Mouse (Mus musculus): ENCODE measurements at regions not wholly inside any gene's neighbourhood (a gene's known extent, or its start where the extent isn't known, plus 50 kb on each side); places are given as distances from the start of the nearest gene placed in this dataset.

DNA sequence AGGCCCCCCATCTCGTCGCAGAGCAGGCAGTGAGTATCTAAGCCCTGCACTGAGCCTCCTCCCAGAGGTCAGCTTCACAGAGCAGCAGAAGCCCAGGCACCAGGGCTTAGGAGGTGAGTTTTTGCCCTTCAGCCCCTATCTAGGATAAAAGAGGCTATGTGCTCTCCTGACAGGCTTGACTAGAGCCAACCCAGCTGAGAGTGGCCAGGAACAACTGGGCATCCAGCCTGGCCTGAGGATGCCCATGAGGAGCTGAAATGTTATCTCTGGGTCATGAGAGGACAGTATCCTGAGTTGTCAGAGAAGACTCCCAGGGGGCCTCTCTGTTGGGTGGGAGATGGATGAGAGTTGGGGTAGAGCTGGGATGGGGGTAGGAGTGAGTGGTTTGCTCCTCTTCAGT lies 149.6 kb downstream of the Bod1 start:
- TF ChIP-seq CTCF (IDR thresholded peaks at IDR 0.05) (no peak), EP300 (IDR thresholded peaks at IDR 0.05) (no peak)
